Mouse (Mus musculus) heart, postnatal 36 days (tissue): ENCODE results near the gene Klra5. TPM values are rescaled to one million over a fixed set of nuclear protein-coding genes. Genes with fewer than 3 reads are reported as not detected.
"Not testable (repeated sequence)": the region's sequence is repeated elsewhere in the genome, so short reads cannot be mapped to it uniquely, and the experiment has no call there.

ENCODE experiments used
- DNase-seq, 2 experiments: peaks; one replicate each; pipeline ENCODE4 v3.0.0; 2021 to 2022
- intact Hi-C: fragments of 180-260 bp; cut with DNase I; formaldehyde crosslinking; loops from one replicate; pipeline ENCODE4 v1.15.1; 2025
- total RNA-seq, 2 experiments: library from RNA; stranded (reverse); gene quantifications; 2 replicates each; pipeline ENCODE4 v1.2.3; 2021

Klra5 gene
- total RNA-seq = not detected

DNA sequence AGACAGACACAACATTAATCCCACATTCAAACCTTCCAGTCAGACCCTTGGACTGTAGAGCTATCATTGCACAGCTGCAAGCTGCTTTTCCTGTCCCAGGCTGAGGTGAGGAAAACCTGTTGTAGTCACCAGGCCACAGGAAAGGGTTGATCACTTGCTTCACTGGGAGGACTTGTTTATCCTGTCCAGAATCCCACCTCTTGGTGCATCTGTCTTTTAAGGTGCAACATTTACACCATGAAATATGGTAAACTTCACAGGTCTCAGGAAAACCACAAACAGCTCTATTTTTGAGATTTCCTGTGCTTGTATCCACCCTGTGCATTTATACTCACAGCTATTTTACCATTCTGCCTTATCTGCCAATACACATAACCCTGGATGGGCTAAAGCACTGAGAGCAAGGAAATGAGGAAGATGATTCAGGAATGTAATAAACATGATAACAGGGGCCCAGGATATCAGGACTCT lies at the start of gene Klra5:
Gene Klra5, minus strand, starts transcription at position 175 of the 471 bp plus-strand sequence.
- DNase-seq, intact Hi-C loops: not testable (repeated sequence)

DNA sequence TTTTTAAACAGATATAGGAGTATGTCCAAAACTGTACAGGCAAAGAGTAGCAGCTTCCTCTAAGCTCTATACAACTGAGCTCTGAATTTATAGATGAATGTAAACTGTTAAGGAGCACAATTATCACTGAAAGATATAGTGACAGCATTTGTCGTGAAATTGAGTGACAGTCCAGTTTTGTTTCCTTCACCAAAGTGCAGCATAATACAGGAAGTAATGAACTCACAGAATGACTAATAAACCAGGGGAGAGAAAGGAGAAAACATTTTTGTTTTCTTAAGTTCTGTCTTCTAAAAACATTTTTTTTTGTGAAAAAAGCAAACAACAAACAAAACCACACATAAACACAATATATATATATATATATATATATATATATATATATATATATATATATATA lies 454 bp downstream of the Klra5 start:
- no peak for DNase-seq
- intact Hi-C loops = no loop called here

DNA sequence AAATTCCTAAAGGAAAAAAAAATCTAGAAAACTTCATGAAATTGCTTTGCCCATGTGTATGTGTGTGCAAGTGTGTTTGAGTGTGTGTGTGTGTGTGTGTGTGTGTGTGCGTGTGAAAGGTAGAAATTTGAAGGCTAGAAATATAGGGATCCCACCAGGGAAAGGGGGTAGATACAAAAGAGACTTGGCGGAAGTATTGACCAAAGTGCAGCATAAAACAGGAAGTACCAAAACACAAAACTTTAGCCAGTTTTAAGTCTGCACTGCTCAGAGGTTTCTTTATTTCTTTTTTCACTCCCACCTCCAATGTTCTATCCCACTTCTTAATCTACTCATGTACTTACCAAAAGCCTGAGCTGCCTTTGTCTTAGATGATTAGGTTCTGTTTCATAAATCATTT lies 34.9 kb downstream of the Klra5 start:
- intact Hi-C loops = no loop called here
- DNase-seq = no peak

DNA sequence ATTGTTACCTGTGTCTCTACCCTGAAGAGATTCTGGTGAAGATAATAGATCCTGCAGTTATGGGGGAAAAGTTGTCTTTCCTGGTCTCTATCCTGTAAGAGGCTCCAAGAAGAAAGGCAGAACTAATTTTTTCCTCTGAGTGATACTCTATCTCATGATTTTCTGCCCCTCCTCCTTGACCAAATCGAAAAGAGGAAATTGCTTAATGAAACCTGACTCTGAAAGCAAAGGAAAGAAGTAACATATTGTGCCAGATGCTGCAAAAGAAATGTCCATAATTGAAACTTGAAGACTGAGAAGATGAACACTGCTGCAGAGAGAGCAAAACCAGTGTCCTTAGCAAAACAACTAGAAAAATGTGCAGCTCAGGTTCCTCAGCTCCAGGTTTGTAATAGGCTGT lies 40.9 kb downstream of the Klra5 start, which contains the start of gene Klra17:
Gene Klra17, minus strand, starts transcription at position 124 of the 400 bp plus-strand sequence.
- DNase-seq = no peak
- intact Hi-C loops = no loop called here

DNA sequence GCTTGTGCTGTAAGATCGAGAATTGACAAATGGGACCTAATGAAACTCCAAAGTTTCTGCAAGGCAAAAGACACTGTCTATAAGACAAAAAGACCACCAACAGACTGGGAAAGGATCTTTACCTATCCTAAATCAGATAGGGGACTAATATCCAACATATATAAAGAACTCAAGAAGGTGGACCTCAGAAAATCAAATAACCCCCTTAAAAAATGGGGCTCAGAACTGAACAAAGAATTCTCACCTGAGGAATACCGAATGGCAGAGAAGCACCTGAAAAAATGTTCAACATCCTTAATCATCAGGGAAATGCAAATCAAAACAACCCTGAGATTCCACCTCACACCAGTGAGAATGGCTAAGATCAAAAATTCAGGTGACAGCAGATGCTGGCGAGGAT lies 55.1 kb downstream of the Klra5 start, which contains the start of gene Gm17631:
Gene Gm17631, plus strand, starts transcription at position 301 of the 400 bp plus-strand sequence.
- DNase-seq, intact Hi-C loops: not testable (repeated sequence)

Other genes with a start within 250 kb of the Klra5 start
- gene Klrc1, start 238.7 kb downstream of the Klra5 start, total RNA-seq = under 1 TPM in 1 of 2 experiments, not detected in 1; 0.41 TPM
- gene Klri1, start 200.5 kb downstream of the Klra5 start, total RNA-seq = not detected
- gene Klri2, start 177.2 kb downstream of the Klra5 start, total RNA-seq = not detected
- gene Gm156, start 133.4 kb downstream of the Klra5 start, total RNA-seq = not detected
- not detected for gene Gm17631, start 55.0 kb downstream of the Klra5 start, total RNA-seq
- gene Klra17, start 41.0 kb downstream of the Klra5 start, total RNA-seq = not detected
- not detected for gene Klra6, start 109.3 kb upstream of the Klra5 start, total RNA-seq
- not detected for gene Klra4, start 149.6 kb upstream of the Klra5 start, total RNA-seq
- not detected for gene Klra8, start 212.2 kb upstream of the Klra5 start, total RNA-seq